13 mouse cellular contexts compared by ENCODE assay signal in the genomic region with DNA sequence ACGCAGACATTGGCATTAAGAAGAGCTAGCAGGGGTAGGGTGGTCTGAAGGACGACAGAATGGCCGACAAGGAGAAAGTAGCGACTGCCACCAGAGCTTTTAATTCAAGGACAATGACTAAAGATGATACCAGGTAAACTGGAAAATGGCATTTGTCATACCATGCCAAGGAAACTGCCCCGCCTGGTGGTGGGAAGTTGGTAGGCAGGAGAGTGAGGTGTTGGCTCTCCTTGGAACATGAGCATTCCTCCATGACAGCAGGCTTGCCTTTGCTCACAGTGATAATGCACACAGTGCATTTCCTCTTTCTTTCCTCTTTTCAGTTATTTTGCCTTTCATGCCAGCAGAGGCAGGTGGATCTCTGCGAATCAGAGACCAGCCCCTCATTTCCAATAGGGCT.
DNase-seq lines count a peak whose midpoint lies in the region; ATAC-seq and TF ChIP-seq lines count a peak whose summit lies in the region.
"Had no signal": no experiment of that assay in that cellular context is flagged by ENCODE, and none has a peak within 500 bp of the region (broad histone marks: within the 10 kb centered on the region; RNA-seq: fewer than 3 reads in every experiment).

No protein-coding gene starts in this region.

- H3K27me3 ChIP-seq in lung, embryonic 14.5 days (ENCODE audit: insufficient read depth, low read length) = no peaks in the 10 kb centered on the region

- no peaks in the 10 kb centered on the region for H3K4me1 ChIP-seq in lung, embryonic 14.5 days (ENCODE audit: insufficient read depth)
- H3K4me1 ChIP-seq: stomach, embryonic 15.5 days had no signal

- no peak overlapping the region for H3K9ac ChIP-seq in lung, embryonic 14.5 days
- H3K9ac ChIP-seq: stomach, embryonic 15.5 days had no signal

- H3K4me3 ChIP-seq in lung, embryonic 14.5 days (ENCODE audit: low read depth, low read length) = no peak overlapping the region
- H3K4me3 ChIP-seq: stomach, embryonic 15.5 days had no signal

- no peak overlapping the region for H3K4me2 ChIP-seq in lung, embryonic 14.5 days
- H3K4me2 ChIP-seq: stomach, embryonic 15.5 days had no signal

- ATAC-seq in lung, embryonic 14.5 days (ENCODE audit: insufficient read depth) = no peak
- peak; percentile 30 for ATAC-seq in megakaryocyte progenitor cell, adult 5-6 weeks (replicated peaks; ENCODE audit: poor library complexity)
- ATAC-seq: intestine, embryonic 16.5 days had no signal

- H3K27ac ChIP-seq in lung, embryonic 14.5 days (ENCODE audit: low read depth) = no peak overlapping the region
- H3K27ac ChIP-seq: stomach, embryonic 15.5 days had no signal

- WGBS in lung, embryonic 14.5 days = 76% methylated on average over 6 of the region's 6 CpGs

- peak; percentile 16 for DNase-seq in adrenal gland, postnatal 25 days
- no peak for DNase-seq in adrenal gland, adult 18-20 months (ENCODE audit: low spot score in 2 of 2)
- DNase-seq in lung, embryonic 14.5 days = no peak
- DNase-seq in lung, postnatal 14 days = no peak
- peak; percentile 31 for DNase-seq in R1 (ENCODE audit: low read depth, low spot score)
- DNase-seq in natural killer cell, adult 2 months (ENCODE audit: low spot score in 2 of 2) = no peak
- DNase-seq in testis, postnatal 14 days (ENCODE audit: low spot score) = no peak
- DNase-seq: left cerebral cortex, postnatal 4 days; lung, postnatal 4 days; right cerebral cortex, postnatal 25 days had no signal

- no peaks in the 10 kb centered on the region for H3K9me3 ChIP-seq in lung, embryonic 14.5 days (ENCODE audit: low read depth, low read length)
- H3K9me3 ChIP-seq: stomach, embryonic 15.5 days had no signal

- no peaks in the 10 kb centered on the region for H3K36me3 ChIP-seq in lung, embryonic 14.5 days (ENCODE audit: insufficient read depth)
- H3K36me3 ChIP-seq: stomach, embryonic 15.5 days had no signal

- peak; percentile 44 for TF ChIP-seq CTCF in lung, embryonic 14.5 days (IDR thresholded peaks at IDR 0.05; ENCODE audit: low read depth)

Comparison
In these comparisons a context has a peak if more than half of its experiments do, and no peak if none do; other contexts are left out.
1. DNase-seq: peak in adrenal gland, postnatal 25 days (single experiment) and R1 (single experiment); none in adrenal gland, adult 18-20 months (0 of 2), lung, embryonic 14.5 days (single experiment), lung, postnatal 14 days (single experiment), natural killer cell, adult 2 months (0 of 2) and testis, postnatal 14 days (single experiment).